Mouse (Mus musculus): ENCODE data around the gene Ep400. TPM values are rescaled to one million over a fixed set of nuclear protein-coding genes. Genes with fewer than 3 reads are reported as not detected.

Ep400 gene
- polyA plus RNA-seq, 1 experiment from 2014 or later = 32.7 TPM

GRCm38 (mm10) chr5:110624319-110624718 lies 146.2 kb downstream of the Ep400 start:
- H3K4me1 ChIP-seq (replicated peaks) = peaks cover 4% of the 10 kb centered on the region; the same call in 1 of the 2 replicates
- no peak overlapping the region for H3K27ac ChIP-seq (ENCODE audit: poor library complexity, severe bottlenecking)
- H3K9me3 ChIP-seq (replicated peaks) = no peaks in the 10 kb centered on the region; the same call in 1 of the 2 replicates
- no peaks in the 10 kb centered on the region for H3K36me3 ChIP-seq
- H3K4me2 ChIP-seq = no peak overlapping the region
- peaks cover 22% of the 10 kb centered on the region for H3K27me3 ChIP-seq (replicated peaks)
- H3K9ac ChIP-seq = no peak overlapping the region
- no peak overlapping the region for H3K4me3 ChIP-seq
- WGBS = 76% methylated on average over 2 of the region's 2 CpGs
- no peak for ATAC-seq (ENCODE audit: insufficient number of reproducible peaks, low FRiP score)

- H3K27me3 ChIP-seq (replicated peaks) = 0 out of 2 replicates have a peak, but pooled peaks cover 3% of the 10 kb centered on the region
- H3K4me2 ChIP-seq = no peak overlapping the region
- H3K27ac ChIP-seq (ENCODE audit: poor library complexity, severe bottlenecking) = no peak overlapping the region
- no peak for ATAC-seq (ENCODE audit: insufficient number of reproducible peaks, low FRiP score)
- no peaks in the 10 kb centered on the region for H3K4me1 ChIP-seq (replicated peaks)
- H3K36me3 ChIP-seq = no peaks in the 10 kb centered on the region
- H3K4me3 ChIP-seq = no peak overlapping the region
- no peaks in the 10 kb centered on the region for H3K9me3 ChIP-seq (replicated peaks)
- H3K9ac ChIP-seq = no peak overlapping the region
- WGBS = 82% methylated on average over 6 of the region's 6 CpGs
These were observed 151.3 kb downstream of the Ep400 start for GRCm38 (mm10) chr5:110619226-110619625.

Small RNA genes within 50 kb of the gene (microRNA-seq; reads per million reads assigned to microRNA genes)
- gene Mir7026 = not detected

Other genes starting within 250 kb of the Ep400 start
- not detected in 2 replicates for gene Galnt9, start 226.4 kb downstream of the Ep400 start, polyA plus RNA-seq (2016; fragmentation: Nextera tagmentation; extraction: Ambion mirVana)
- gene Noc4l, start 117.3 kb downstream of the Ep400 start, polyA plus RNA-seq (2016; fragmentation: Nextera tagmentation; extraction: Ambion mirVana) = 34.0 and 35.7 TPM in 2 replicates
- gene Ddx51, start 117.3 kb downstream of the Ep400 start, polyA plus RNA-seq (2016; fragmentation: Nextera tagmentation; extraction: Ambion mirVana) = 20.6 and 24.1 TPM in 2 replicates
- gene Pus1, start 9.9 kb upstream of the Ep400 start, polyA plus RNA-seq (2016; fragmentation: Nextera tagmentation; extraction: Ambion mirVana) = 33.8 and 37.8 TPM in 2 replicates
- gene Ulk1, start 39.4 kb upstream of the Ep400 start, polyA plus RNA-seq (2016; fragmentation: Nextera tagmentation; extraction: Ambion mirVana) = 17.4 TPM in 2 replicates
- 32.3 and 33.4 TPM in 2 replicates for gene Hscb, start 69.1 kb upstream of the Ep400 start, polyA plus RNA-seq (2016; fragmentation: Nextera tagmentation; extraction: Ambion mirVana)
- 18.4 and 19.4 TPM in 2 replicates for gene Chek2, start 69.3 kb upstream of the Ep400 start, polyA plus RNA-seq (2016; fragmentation: Nextera tagmentation; extraction: Ambion mirVana)
- gene Ttc28, start 109.1 kb upstream of the Ep400 start, polyA plus RNA-seq (2016; fragmentation: Nextera tagmentation; extraction: Ambion mirVana) = 10.3 and 12.1 TPM in 2 replicates